Mouse (Mus musculus) forebrain, embryonic 10.5 days (tissue): ENCODE measurements at regions not wholly inside any gene's neighbourhood (a gene's known extent, or its start where the extent isn't known, plus 50 kb on each side); places are given as distances from the start of the nearest gene placed in this dataset.

Source experiments
- DNase-seq: peaks from one replicate; pipeline ENCODE4 v3.0.0-alpha.2; 2017; ENCODE audit warnings: low spot score; ENCODE audit errors: extremely low spot score
- H3K27ac ChIP-seq: fragments of 300-500 bp; sonication (generic); 2 replicates; pipeline ENCODE4 v1.5.1; 2016; ENCODE audit warnings: mild to moderate bottlenecking
- H3K27me3 ChIP-seq: fragments of 300-500 bp; sonication (generic); 2 replicates; pipeline ENCODE4 v1.6.1; 2016; ENCODE audit warnings: mild to moderate bottlenecking; ENCODE audit not compliant: poor library complexity, severe bottlenecking
- H3K36me3 ChIP-seq: fragments of 300-500 bp; sonication (generic); replicated peaks from 2 replicates; pipeline ENCODE4 v1.6.1; 2016; ENCODE audit warnings: mild to moderate bottlenecking, moderate library complexity
- H3K4me1 ChIP-seq: fragments of 300-500 bp; sonication (generic); 2 replicates; pipeline ENCODE4 v1.6.1; 2016
- H3K4me3 ChIP-seq: fragments of 300-500 bp; sonication (generic); 2 replicates; pipeline ENCODE4 v1.5.1; 2016; ENCODE audit warnings: mild to moderate bottlenecking, moderate library complexity
- H3K9me3 ChIP-seq: fragments of 300-500 bp; sonication (generic); 2 replicates; pipeline ENCODE4 v1.6.1; 2016; ENCODE audit warnings: mild to moderate bottlenecking, moderate library complexity
- WGBS: fragments of 180-500 bp; shearing (Covaris S2); methylation state at CpG from one replicate; pipeline ENCODE4 v1.1.7; 2016; 5-methylcytosine and 5-hydroxymethylcytosine counted together

DNA sequence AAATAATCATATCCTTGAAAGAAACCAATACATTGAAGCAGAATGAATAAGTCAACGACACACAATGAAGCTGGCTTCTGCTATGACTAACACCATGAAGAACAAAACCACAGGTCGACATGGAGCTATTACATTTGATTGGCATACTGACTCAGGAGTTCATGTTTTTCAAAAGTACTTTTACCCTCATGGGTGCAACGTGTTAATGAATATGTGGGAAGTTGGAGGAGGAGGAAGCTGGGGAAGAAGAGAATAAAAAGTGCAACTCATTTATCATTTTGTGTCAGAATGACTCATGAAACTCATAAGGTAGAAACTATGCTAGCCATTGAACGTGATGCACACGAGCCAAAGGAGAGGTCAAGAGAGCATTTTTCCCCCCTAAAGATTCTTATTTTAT is 91.3 kb downstream of the Spry2 start:
- no peak for DNase-seq
- Histone ChIP-seq H3K9me3 (no peaks in the 10 kb centered on the region), H3K27ac (no peak overlapping the region), H3K36me3 (no peaks in the 10 kb centered on the region), H3K4me1 (peaks cover 16% of the 10 kb centered on the region), H3K27me3 (peaks cover 12% of the 10 kb centered on the region; the same call in 1 of the 2 replicates), H3K4me3 (no peak overlapping the region)
- 83% methylated on average over 5 of the region's 5 CpGs for WGBS

- peaks cover 21% of the 10 kb centered on the region for H3K4me1 ChIP-seq
- 83% methylated on average over 5 of the region's 5 CpGs for WGBS
These were observed 91.9 kb downstream of the Spry2 start for GRCm38 (mm10) chr14:105804761-105805160.

GRCm38 (mm10) chr14:105803281-105803680 is 93.3 kb downstream of the Spry2 start:
- no peak for DNase-seq
- WGBS = 45% methylated on average over 7 of the region's 7 CpGs
- H3K27ac ChIP-seq = no peak overlapping the region

More at GRCm38 (mm10) chr14:105804761-105805160, 91.9 kb downstream of the Spry2 start:
- peaks cover 12% of the 10 kb centered on the region; the same call in 1 of the 2 replicates for H3K27me3 ChIP-seq
- no peak overlapping the region for H3K4me3 ChIP-seq
- DNase-seq = no peak
- no peak overlapping the region for H3K27ac ChIP-seq
- no peaks in the 10 kb centered on the region for H3K9me3 ChIP-seq
- H3K36me3 ChIP-seq = no peaks in the 10 kb centered on the region

DNA sequence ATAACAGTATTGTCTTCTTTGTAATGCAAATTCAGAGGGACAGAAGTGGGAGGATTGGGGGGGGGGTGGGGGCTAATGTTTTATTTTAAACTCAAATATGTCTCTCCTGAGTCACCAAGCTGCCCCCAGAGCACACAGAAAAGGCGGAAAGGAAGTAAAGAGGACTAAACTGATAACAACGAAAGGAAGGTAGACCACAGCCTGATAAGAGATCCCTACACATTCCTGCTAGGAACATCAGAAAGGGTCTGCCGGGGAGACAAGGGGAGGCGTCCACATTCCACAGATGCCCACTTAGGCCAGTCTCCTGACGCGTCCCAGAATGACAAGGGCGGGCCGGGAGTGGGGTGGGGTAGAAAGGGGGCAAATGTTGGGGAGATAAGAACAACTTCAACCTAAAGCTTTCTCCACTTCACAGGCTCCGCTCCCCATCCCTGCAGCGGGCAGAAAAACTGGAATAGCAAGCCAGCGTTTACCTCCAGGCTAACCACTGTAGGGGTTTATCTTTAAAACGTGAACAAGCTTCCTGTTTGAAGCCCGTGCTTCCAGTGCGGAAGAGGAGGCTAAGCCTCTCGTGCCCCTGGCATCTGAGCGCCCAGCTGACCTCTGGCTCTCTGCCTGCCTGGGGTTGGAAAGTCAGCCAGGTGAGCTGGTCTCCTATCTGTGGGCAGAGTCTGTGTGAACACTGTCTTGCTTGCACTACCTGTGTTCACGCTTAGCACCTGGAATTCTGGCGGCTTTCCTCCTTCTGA is 93.9 kb downstream of the Spry2 start:
- WGBS = 20% methylated on average over 18 of the region's 18 CpGs
- Histone ChIP-seq H3K27ac (peak overlapping the region; percentile 58; the same call in 1 of the 2 replicates), H3K36me3 (no peaks in the 10 kb centered on the region), H3K27me3 (peaks cover 12% of the 10 kb centered on the region; the same call in 1 of the 2 replicates), H3K4me1 (peaks cover 28% of the 10 kb centered on the region), H3K9me3 (no peaks in the 10 kb centered on the region), H3K4me3 (peak overlapping the region; percentile 20; the same call in 1 of the 2 replicates)
- peak; percentile 22 for DNase-seq

More at GRCm38 (mm10) chr14:105803281-105803680, 93.3 kb downstream of the Spry2 start:
- Histone ChIP-seq H3K36me3 (no peaks in the 10 kb centered on the region), H3K9me3 (no peaks in the 10 kb centered on the region), H3K27me3 (peaks cover 12% of the 10 kb centered on the region; the same call in 1 of the 2 replicates), H3K4me3 (no peak overlapping the region), H3K4me1 (peaks cover 28% of the 10 kb centered on the region)

- 88% methylated on average over 13 of the region's 13 CpGs for WGBS
- H3K36me3 ChIP-seq = no peaks in the 10 kb centered on the region
- no peak for DNase-seq
- no peak overlapping the region for H3K27ac ChIP-seq
- H3K4me3 ChIP-seq = no peak overlapping the region
- H3K4me1 ChIP-seq = peaks cover 28% of the 10 kb centered on the region
- peaks cover 12% of the 10 kb centered on the region; the same call in 1 of the 2 replicates for H3K27me3 ChIP-seq
- no peaks in the 10 kb centered on the region for H3K9me3 ChIP-seq
These were observed 96.3 kb downstream of the Spry2 start for GRCm38 (mm10) chr14:105800142-105800925.

DNA sequence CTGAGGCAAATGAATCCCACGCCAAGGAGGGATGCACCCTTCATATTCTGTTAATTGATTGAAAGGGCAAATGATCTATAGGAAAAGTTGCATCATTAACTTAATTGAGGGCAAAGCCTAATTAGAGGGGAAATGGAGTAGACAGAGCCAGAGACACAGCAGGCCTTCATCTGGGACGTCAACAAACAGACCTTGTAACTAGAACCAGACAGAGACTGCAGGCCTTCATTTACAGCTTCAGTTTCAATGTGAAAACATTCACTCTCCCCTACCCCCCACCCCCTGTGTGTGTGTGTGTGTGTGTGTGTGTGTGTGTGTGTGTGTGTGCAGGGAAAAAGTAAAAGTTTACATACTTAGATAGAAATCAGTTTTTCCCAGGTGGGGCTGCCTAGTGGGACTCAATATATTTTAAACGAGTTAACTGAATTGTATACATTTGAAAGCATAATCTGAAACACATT is 97.2 kb downstream of the Spry2 start:
- H3K27ac ChIP-seq = no peak overlapping the region
- no peaks in the 10 kb centered on the region for H3K36me3 ChIP-seq
- H3K4me1 ChIP-seq = peaks cover 28% of the 10 kb centered on the region
- H3K4me3 ChIP-seq = no peak overlapping the region
- DNase-seq = no peak
- no peaks in the 10 kb centered on the region for H3K9me3 ChIP-seq
- WGBS = 37% methylated on average over 3 of the region's 3 CpGs
- H3K27me3 ChIP-seq = peaks cover 12% of the 10 kb centered on the region; the same call in 1 of the 2 replicates

DNA sequence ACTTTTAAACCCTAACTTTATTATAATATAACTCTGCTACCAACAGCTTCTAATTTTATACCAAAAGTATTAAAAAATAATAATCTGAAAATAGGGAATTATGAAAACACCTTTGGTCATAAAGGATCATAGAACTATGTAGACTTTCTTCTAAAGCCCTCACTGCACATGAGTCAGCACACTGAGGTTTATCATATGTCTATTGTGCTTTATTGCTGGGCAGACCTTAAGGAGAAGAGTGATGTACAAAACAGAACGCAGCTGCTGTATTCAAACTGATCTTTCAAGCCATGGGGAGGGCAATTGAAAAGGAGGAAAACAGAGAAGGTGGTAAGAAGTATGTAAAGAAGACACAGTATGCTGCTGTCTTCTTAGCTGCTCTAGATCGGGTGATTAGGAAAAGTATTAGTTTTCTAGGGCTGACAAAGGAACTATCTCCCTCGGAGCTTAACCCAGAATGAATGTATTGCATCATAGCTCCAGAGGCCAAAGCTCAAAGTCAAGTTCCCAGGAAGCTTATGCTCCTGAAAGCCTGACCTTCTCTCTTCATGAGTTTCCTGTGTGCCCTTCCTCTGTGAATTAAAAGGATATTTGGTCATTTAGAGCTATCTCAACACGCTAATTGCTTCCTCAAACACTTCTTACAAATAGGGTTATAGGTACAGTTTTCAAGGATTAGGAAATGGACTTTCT is 103.5 kb downstream of the Spry2 start:
- no peak overlapping the region for H3K4me3 ChIP-seq
- H3K27me3 ChIP-seq = no peaks in the 10 kb centered on the region
- H3K9me3 ChIP-seq = no peaks in the 10 kb centered on the region
- no peaks in the 10 kb centered on the region for H3K36me3 ChIP-seq
- 86% methylated on average over 4 of the region's 4 CpGs for WGBS
- no peaks in the 10 kb centered on the region for H3K4me1 ChIP-seq
- DNase-seq = no peak
- no peak overlapping the region for H3K27ac ChIP-seq

GRCm38 (mm10) chr14:105790441-105790840 is 106.2 kb downstream of the Spry2 start:
- DNase-seq = no peak
- H3K9me3 ChIP-seq = no peaks in the 10 kb centered on the region
- WGBS = 86% methylated on average over 4 of the region's 4 CpGs
- no peak overlapping the region for H3K4me3 ChIP-seq
- H3K4me1 ChIP-seq = no peaks in the 10 kb centered on the region
- H3K36me3 ChIP-seq = no peaks in the 10 kb centered on the region
- H3K27me3 ChIP-seq = no peaks in the 10 kb centered on the region
- no peak overlapping the region for H3K27ac ChIP-seq

DNA sequence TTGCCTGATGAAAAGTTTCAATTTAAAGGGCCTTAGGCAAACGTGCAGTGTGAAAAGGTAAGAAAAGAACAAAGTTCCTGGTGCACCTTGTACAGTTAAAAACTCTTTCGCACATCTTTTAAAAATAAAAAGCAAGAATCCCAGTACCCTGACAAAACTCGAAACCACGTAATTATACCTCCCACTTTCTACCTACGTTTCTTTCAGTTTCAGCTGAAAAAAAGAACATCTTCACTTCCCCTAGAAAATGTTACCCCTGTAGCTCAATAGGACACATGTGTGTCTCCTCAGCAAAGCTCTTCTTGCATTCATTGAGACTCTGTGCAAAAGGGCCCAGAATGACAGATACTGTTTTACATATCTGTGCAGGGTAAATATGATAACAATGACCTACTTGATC is 113.2 kb downstream of the Spry2 start:
- Histone ChIP-seq H3K36me3 (no peaks in the 10 kb centered on the region), H3K9me3 (peaks cover 4% of the 10 kb centered on the region; the same call in 1 of the 2 replicates), H3K27ac (no peak overlapping the region), H3K27me3 (no peaks in the 10 kb centered on the region), H3K4me3 (no peak overlapping the region), H3K4me1 (no peaks in the 10 kb centered on the region)
- 88% methylated on average over 5 of the region's 5 CpGs for WGBS
- DNase-seq = no peak

DNA sequence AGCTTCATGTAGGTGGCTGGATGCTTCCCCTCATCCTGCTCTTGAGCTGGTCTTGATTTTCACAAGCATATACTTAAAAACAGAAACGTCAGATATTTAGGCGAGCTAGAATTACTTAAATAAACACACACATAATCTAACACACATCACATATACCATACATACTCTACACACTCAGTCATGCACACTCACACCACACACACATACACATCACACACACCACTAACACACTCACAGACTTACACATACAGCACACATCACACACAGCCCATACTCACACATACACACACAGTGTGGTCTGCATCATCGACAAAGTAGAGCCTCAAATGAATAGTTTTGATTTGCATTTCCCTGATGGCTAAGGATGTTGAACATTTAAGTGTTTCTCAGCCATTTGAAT is 116.9 kb downstream of the Spry2 start:
- no peaks in the 10 kb centered on the region for H3K27me3 ChIP-seq
- 81% methylated on average over 3 of the region's 3 CpGs for WGBS
- peaks cover 4% of the 10 kb centered on the region; the same call in 1 of the 2 replicates for H3K9me3 ChIP-seq
- no peak overlapping the region for H3K4me3 ChIP-seq
- no peaks in the 10 kb centered on the region for H3K36me3 ChIP-seq
- H3K4me1 ChIP-seq = no peaks in the 10 kb centered on the region
- DNase-seq = no peak
- no peak overlapping the region for H3K27ac ChIP-seq

DNA sequence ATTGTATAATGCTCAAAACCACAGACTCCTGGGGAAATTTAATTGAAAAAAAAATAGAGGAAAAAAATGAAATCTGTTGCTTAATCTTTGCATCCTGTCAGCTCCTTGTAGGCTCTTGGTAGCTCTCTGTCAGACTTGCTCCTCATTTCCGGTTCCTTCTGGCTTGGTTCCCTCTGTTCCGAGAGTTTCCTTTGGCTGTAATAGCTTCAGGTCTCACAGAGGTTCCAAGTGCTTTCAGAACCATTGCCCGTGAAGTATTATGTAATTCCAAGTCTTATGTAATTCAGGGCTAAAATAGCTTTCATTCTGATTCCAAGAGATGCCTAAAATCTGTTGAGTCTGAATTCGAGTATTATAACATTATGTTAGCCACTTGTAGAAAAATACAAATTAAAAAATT is 117.3 kb downstream of the Spry2 start:
- H3K4me1 ChIP-seq = no peaks in the 10 kb centered on the region
- no peaks in the 10 kb centered on the region for H3K36me3 ChIP-seq
- no peaks in the 10 kb centered on the region for H3K27me3 ChIP-seq
- WGBS = 88% methylated on average over 4 of the region's 4 CpGs
- no peak overlapping the region for H3K4me3 ChIP-seq
- DNase-seq = no peak
- peaks cover 4% of the 10 kb centered on the region; the same call in 1 of the 2 replicates for H3K9me3 ChIP-seq
- H3K27ac ChIP-seq = no peak overlapping the region

DNA sequence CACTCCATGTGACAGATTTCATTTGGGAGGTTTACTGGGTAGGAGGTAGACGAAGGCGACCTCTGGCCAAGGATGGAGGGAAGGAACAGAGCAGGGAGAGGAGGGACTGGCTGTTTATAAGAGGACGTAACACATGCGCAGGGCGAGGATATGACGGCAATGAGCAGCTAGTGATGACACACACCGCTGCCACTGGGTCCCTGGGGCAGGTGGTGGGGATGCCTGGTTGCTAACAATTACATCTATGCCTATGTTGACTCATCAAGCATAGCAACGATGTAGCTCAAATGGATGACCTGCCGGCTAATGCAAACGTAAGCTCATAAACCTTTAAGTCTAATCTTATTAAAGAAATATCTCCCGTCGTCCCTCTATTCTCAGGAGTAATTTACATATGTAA is 122.9 kb downstream of the Spry2 start:
- Histone ChIP-seq H3K36me3 (no peaks in the 10 kb centered on the region), H3K4me1 (no peaks in the 10 kb centered on the region), H3K4me3 (no peak overlapping the region), H3K9me3 (no peaks in the 10 kb centered on the region), H3K27ac (no peak overlapping the region), H3K27me3 (no peaks in the 10 kb centered on the region)
- 93% methylated on average over 12 of the region's 12 CpGs for WGBS
- no peak for DNase-seq
